Mouse (Mus musculus) lung, adult 2 months (tissue): ENCODE measurements around the gene Ang2.
"Not testable (repeated sequence)": the region's sequence is repeated elsewhere in the genome, so short reads cannot be mapped to it uniquely, and the experiment has no call there.

Experiments
- CTCF ChIP-seq: fragments of 200-500 bp; IDR thresholded peaks from 2 replicates; pipeline ENCODE4 v1.5.1; 2011; ENCODE audit warnings: mild to moderate bottlenecking, low read length, control low read depth; ENCODE audit not compliant: insufficient read depth
- POLR2A ChIP-seq: fragments of 200-500 bp; IDR thresholded peaks from 2 replicates; pipeline ENCODE4 v1.6.1; 2011; ENCODE audit warnings: low read depth, mild to moderate bottlenecking, control low read depth, low read length, borderline replicate concordance; ENCODE audit errors: extremely low read depth

DNA sequence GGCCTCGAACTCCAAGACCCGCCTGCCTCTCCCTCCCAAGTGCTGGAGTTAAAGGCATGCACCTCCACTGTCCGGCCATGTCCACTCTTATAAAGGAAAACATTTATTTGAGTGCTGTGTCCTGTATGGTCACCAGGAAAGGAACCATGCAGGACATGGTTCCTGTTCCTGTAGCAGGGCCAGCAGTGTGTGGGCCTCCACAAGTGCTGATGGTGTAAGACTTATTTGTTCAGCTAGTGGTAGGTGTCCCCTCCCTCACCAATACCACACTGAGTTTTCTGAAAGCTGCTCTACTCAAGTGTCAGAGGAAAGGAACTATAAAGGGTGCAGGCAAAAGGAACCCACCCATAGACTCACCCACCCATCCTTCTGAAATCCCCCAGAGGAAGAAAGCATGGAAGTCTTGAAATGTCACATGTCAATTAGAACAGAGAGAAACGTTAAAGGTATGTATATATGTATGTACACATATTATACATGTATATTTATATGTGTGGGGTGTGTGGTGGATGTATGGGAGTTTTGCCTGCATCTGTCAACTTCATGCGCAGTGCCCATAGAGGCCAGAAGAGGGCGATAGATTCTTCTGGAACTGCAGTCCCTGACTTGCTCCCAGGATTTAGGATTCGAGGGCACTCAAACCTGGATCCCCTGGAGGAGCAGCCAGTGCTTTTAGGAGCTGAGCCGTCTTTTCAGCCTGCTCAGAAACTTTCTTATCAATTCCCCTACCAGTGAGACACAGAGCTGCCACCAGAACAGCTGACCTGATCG is 26.7 kb downstream of the Ang2 start:
- peak; percentile 73 for TF ChIP-seq CTCF
- TF ChIP-seq POLR2A = not testable (repeated sequence)
